Mouse (Mus musculus) G1E (cell line): ENCODE results near the gene Cyfip1.

ENCODE experiments used
- CTCF ChIP-seq: IDR thresholded peaks from 2 replicates; pipeline ENCODE4 v1.5.1; 2012; ENCODE audit warnings: low read depth, low read length, inconsistent platforms, mixed read lengths
- GATA1 ChIP-seq: IDR thresholded peaks from 2 replicates; pipeline ENCODE4 v1.6.1; 2012; ENCODE audit warnings: borderline replicate concordance, low read length, inconsistent platforms, mixed read lengths
- TAL1 ChIP-seq: conservative IDR thresholded peaks from 2 replicates; pipeline ENCODE4 v1.6.1; 2012; ENCODE audit warnings: low read depth, low read length, inconsistent platforms, mixed read lengths

- TF ChIP-seq CTCF, result no peak
- TF ChIP-seq GATA1, result no peak
- TF ChIP-seq TAL1, result no peak
Measured at GRCm38 (mm10) chr7:55870340-55871020, 28.9 kb downstream of the Cyfip1 start.
